Mouse (Mus musculus) monocyte, adult 59 days (primary cell): ENCODE data around the gene Orm3. TPM values are rescaled to one million over a fixed set of nuclear protein-coding genes. Genes with fewer than 3 reads are reported as not detected.

Source experiments
- total RNA-seq, 2 experiments: library from RNA; stranded (reverse); gene quantifications; one replicate each; pipeline ENCODE4 v1.2.4; 2023

The Orm3 gene
- not detected for total RNA-seq

GRCm38 (mm10) chr4:63355877-63356665, at the start of gene Orm3:
Orm3 (plus strand) TSS chr4:63356162.

GRCm38 (mm10) chr4:63344295-63344694, 11.7 kb upstream of the Orm3 start, which contains the start of gene Orm1:
Orm1 (plus strand) TSS chr4:63344560.

GRCm38 (mm10) chr4:63362150-63362549, 6.2 kb downstream of the Orm3 start, which contains the start of gene Orm2:
Orm2 (plus strand) TSS chr4:63362449.

GRCm38 (mm10) chr4:63403040-63403959, 47.3 kb downstream of the Orm3 start, which contains the start of gene Akna:
Akna (minus strand) TSS chr4:63403354.

Other genes with a start within 250 kb of the Orm3 start
- not detected for gene Ambp, start 201.4 kb upstream of the Orm3 start, total RNA-seq
- gene Kif12, start 184.0 kb upstream of the Orm3 start, total RNA-seq = not detected
- 1 to 10 TPM; 6.7 to 6.8 TPM for gene Col27a1, start 142.2 kb upstream of the Orm3 start, total RNA-seq
- gene Orm1, start 11.6 kb upstream of the Orm3 start, total RNA-seq = not detected
- not detected for gene Orm2, start 6.3 kb downstream of the Orm3 start, total RNA-seq
- 100 to 1,000 TPM; 276 to 290 TPM for gene Akna, start 47.2 kb downstream of the Orm3 start, total RNA-seq
- 1 to 10 TPM; 6.8 to 9.9 TPM for gene Whrn, start 139.8 kb downstream of the Orm3 start, total RNA-seq
- 100 to 1,000 TPM; 113 to 117 TPM for gene Atp6v1g1, start 188.6 kb downstream of the Orm3 start, total RNA-seq
- gene Tmem268, start 202.6 kb downstream of the Orm3 start, total RNA-seq = 10 to 100 TPM; 58.9 to 65.2 TPM
- gene Gm11213, start 249.1 kb downstream of the Orm3 start, total RNA-seq = not detected